Mouse (Mus musculus): ENCODE data around the gene Pigs. TPM values are rescaled to one million over a fixed set of nuclear protein-coding genes. Genes with fewer than 3 reads are reported as not detected.

The Pigs gene
- polyA plus RNA-seq, 1 experiment: 88.3 TPM

DNA sequence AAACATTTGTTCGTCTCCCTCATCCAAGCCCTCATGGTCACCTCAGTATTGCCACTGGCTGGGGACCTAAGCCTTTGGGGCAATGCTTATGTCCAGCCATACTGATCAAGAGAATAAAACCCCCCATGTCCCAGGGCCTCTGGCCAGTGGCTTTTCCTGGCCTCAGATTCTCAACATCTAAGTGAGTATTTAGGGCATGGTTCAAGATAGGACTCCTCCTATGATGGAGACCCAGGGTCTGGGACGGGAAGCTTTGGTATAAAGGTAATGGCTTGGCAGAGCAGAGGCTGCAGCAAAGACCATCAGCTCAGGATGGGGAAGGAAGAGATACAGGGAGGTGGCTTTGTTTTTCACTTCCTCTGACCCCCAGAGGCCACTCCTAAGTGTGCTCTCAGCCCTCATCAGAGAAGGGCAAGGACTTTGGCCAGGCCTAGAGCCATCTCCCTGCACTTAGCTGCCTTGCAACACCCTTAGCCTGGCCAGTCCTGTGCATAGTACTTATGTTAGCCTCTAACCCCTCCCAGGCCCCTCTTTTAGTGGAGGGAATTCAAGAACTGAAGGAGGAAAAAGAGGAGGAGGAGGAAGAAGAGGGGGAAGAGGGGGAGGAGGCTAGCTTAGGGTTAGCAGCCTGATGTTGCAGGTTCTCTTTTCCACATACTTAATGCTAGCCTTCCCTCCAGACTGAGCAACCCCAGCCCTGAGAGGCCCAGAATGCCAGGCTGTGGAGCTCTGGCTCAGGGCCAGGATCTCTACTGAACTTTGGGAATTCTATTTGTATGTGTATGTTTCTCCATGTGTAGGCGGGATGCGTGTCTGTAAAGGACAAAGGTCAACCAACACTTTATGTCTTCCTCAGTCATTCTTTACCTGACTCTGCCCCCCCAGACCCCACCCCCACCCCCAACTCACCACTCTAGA is 21.5 kb downstream of the Pigs start:
- TF ChIP-seq CTCF (IDR thresholded peaks at IDR 0.05; ENCODE audit: borderline replicate concordance, control insufficient read depth, extremely low read depth, insufficient read depth, low read length, poor library complexity) (no peak), POLR2A (IDR thresholded peaks at IDR 0.05; ENCODE audit: control insufficient read depth, extremely low read depth, insufficient read depth, low read length, poor library complexity) (no peak)
- Histone ChIP-seq H3K4me1 (replicated peaks; ENCODE audit: control insufficient read depth, insufficient read depth, low read length) (peaks cover 22% of the 10 kb centered on the region), H3K4me3 (ENCODE audit: control insufficient read depth, insufficient read depth, low read length) (no peak overlapping the region), H3K27me3 (ENCODE audit: control insufficient read depth, insufficient read depth, low read length) (no peaks in the 10 kb centered on the region), H3K36me3 (ENCODE audit: control insufficient read depth, insufficient read depth, low read length) (no peaks in the 10 kb centered on the region), H3K27ac (ENCODE audit: control insufficient read depth, insufficient read depth, low read length) (no peak overlapping the region)
- DNase-seq: no peak
- WGBS: 96% methylated on average over 4 of the region's 4 CpGs

DNA sequence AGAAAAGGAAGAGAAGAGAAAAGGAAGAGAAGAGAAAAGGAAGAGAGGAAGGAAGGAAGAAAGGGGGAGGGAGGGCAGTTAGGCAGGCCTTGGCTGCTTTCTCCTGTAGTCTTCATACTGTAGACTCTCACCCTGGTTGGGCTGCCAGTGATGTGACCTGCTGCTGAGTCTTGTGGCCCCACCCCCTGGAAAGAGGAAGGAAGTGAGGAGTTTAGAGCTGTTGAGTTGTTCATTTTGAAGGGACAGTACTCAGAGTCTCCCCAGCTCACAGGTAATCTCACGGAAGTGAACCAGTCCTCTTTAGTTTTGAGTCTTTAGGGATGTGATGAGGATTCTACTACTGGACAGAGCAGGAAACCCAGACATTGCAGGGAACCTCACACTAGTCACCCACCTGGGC is 24.9 kb downstream of the Pigs start:
- no peak overlapping the region for H3K4me3 ChIP-seq (ENCODE audit: control insufficient read depth, insufficient read depth, low read length)
- 45% methylated on average over 1 of the region's 1 CpGs for WGBS
- H3K27ac ChIP-seq (ENCODE audit: control insufficient read depth, insufficient read depth, low read length): no peak overlapping the region
- no peaks in the 10 kb centered on the region for H3K27me3 ChIP-seq (ENCODE audit: control insufficient read depth, insufficient read depth, low read length)
- no peak for TF ChIP-seq CTCF (IDR thresholded peaks at IDR 0.05; ENCODE audit: borderline replicate concordance, control insufficient read depth, extremely low read depth, insufficient read depth, low read length, poor library complexity)
- TF ChIP-seq POLR2A (IDR thresholded peaks at IDR 0.05; ENCODE audit: control insufficient read depth, extremely low read depth, insufficient read depth, low read length, poor library complexity): no peak
- no peak for DNase-seq
- H3K36me3 ChIP-seq (ENCODE audit: control insufficient read depth, insufficient read depth, low read length): no peaks in the 10 kb centered on the region
- H3K4me1 ChIP-seq (replicated peaks; ENCODE audit: control insufficient read depth, insufficient read depth, low read length): no peaks in the 10 kb centered on the region; the same call in 1 of the 2 replicates

- Histone ChIP-seq H3K27me3 (ENCODE audit: control insufficient read depth, insufficient read depth, low read length) (no peaks in the 10 kb centered on the region), H3K36me3 (ENCODE audit: control insufficient read depth, insufficient read depth, low read length) (no peaks in the 10 kb centered on the region), H3K4me1 (replicated peaks; ENCODE audit: control insufficient read depth, insufficient read depth, low read length) (no peaks in the 10 kb centered on the region; the same call in 1 of the 2 replicates), H3K4me3 (ENCODE audit: control insufficient read depth, insufficient read depth, low read length) (no peak overlapping the region), H3K27ac (ENCODE audit: control insufficient read depth, insufficient read depth, low read length) (no peak overlapping the region)
- WGBS: 95% methylated on average over 6 of the region's 6 CpGs
- no peak for DNase-seq
- no peak for TF ChIP-seq POLR2A (IDR thresholded peaks at IDR 0.05; ENCODE audit: control insufficient read depth, extremely low read depth, insufficient read depth, low read length, poor library complexity)
- no peak for TF ChIP-seq CTCF (IDR thresholded peaks at IDR 0.05; ENCODE audit: borderline replicate concordance, control insufficient read depth, extremely low read depth, insufficient read depth, low read length, poor library complexity)
These were observed 26.7 kb downstream of the Pigs start for GRCm38 (mm10) chr11:78354905-78355304.

DNA sequence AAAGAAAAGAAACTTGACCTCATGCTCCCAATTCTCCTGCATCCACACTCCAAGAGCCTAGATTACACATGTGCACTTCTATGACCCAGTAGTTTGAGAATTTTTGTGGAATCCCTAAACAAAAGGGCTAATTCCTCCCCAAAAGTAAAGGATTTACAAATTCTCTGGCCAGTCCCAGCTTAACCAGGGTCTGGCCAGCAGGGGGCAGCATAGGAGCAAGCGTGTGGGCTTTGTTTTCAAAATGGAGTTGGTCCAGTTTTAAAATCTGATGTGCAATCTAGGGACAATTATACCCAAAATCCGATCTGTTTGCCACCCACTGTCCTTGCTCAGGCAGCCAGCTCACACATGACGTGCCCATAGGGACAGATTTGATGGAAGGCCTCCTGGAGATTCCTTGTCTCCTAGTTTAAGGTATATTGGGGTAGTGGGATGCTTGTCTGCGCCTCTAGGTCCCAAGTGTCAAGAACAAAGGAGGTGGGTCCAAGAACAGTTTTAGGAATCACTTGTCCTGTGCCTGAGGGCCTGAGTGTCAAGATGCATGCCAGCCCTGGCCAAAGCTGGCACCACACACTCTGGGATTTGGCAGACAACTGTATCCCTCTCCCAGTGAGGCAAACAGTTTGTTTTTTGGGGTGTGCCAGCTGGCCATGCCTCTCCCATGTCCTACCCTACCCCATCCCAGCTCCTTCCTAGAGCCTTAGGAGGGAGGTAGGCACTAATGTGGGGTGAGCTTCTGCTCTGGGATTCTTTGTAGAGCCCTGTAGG is 27.4 kb downstream of the Pigs start:
- Histone ChIP-seq H3K27me3 (ENCODE audit: control insufficient read depth, insufficient read depth, low read length) (no peaks in the 10 kb centered on the region), H3K36me3 (ENCODE audit: control insufficient read depth, insufficient read depth, low read length) (no peaks in the 10 kb centered on the region), H3K27ac (ENCODE audit: control insufficient read depth, insufficient read depth, low read length) (no peak overlapping the region), H3K4me3 (ENCODE audit: control insufficient read depth, insufficient read depth, low read length) (no peak overlapping the region), H3K4me1 (replicated peaks; ENCODE audit: control insufficient read depth, insufficient read depth, low read length) (no peaks in the 10 kb centered on the region; the same call in 1 of the 2 replicates)
- 46% methylated on average over 4 of the region's 4 CpGs for WGBS
- TF ChIP-seq POLR2A (IDR thresholded peaks at IDR 0.05; ENCODE audit: control insufficient read depth, extremely low read depth, insufficient read depth, low read length, poor library complexity) (no peak), CTCF (IDR thresholded peaks at IDR 0.05; ENCODE audit: borderline replicate concordance, control insufficient read depth, extremely low read depth, insufficient read depth, low read length, poor library complexity) (peak; percentile 48; the same call in 1 of the 2 replicates)
- peak; percentile 62 for DNase-seq

GRCm38 (mm10) chr11:78358330-78359007 is 30.3 kb downstream of the Pigs start:
- Histone ChIP-seq H3K4me3 (ENCODE audit: control insufficient read depth, insufficient read depth, low read length) (no peak overlapping the region), H3K27ac (ENCODE audit: control insufficient read depth, insufficient read depth, low read length) (no peak overlapping the region), H3K36me3 (ENCODE audit: control insufficient read depth, insufficient read depth, low read length) (no peaks in the 10 kb centered on the region), H3K4me1 (replicated peaks; ENCODE audit: control insufficient read depth, insufficient read depth, low read length) (no peaks in the 10 kb centered on the region; the same call in 1 of the 2 replicates), H3K27me3 (ENCODE audit: control insufficient read depth, insufficient read depth, low read length) (no peaks in the 10 kb centered on the region)
- 54% methylated on average over 22 of the region's 22 CpGs for WGBS
- peak; percentile 82 for TF ChIP-seq CTCF (IDR thresholded peaks at IDR 0.05; ENCODE audit: borderline replicate concordance, control insufficient read depth, extremely low read depth, insufficient read depth, low read length, poor library complexity)
- no peak for TF ChIP-seq POLR2A (IDR thresholded peaks at IDR 0.05; ENCODE audit: control insufficient read depth, extremely low read depth, insufficient read depth, low read length, poor library complexity)
- peak; percentile 51 for DNase-seq

Data from thymus, adult 2 months (tissue).